Mouse (Mus musculus) ES-CJ7 (cell line): ENCODE measurements around the gene Clta.
A peak's percentile ranks its signal among the peaks of the same experiment; 100 is the strongest.

ENCODE experiments used
- DNase-seq: peaks from one replicate; pipeline ENCODE4 v3.0.0; 2011; ENCODE audit warnings: low read depth, low spot score

Gene Clta

GRCm38 (mm10) chr4:44072146-44072872 lies 68.1 kb downstream of the Clta start:
- DNase-seq = peak; percentile 80

- DNase-seq = no peak
These were observed 68.7 kb downstream of the Clta start for GRCm38 (mm10) chr4:44072873-44073441.

- no peak for DNase-seq
These were observed 69.5 kb downstream of the Clta start for GRCm38 (mm10) chr4:44073799-44074198.

GRCm38 (mm10) chr4:44074422-44074821 lies 70.2 kb downstream of the Clta start:
- no peak for DNase-seq

- DNase-seq = no peak
These were observed 74.2 kb downstream of the Clta start for GRCm38 (mm10) chr4:44078358-44078933.
